Mouse (Mus musculus): ENCODE results near the gene Ssna1.
A peak's percentile ranks its signal among the peaks of the same experiment; 100 is the strongest.
"Not testable (repeated sequence)": the region's sequence is repeated elsewhere in the genome, so short reads cannot be mapped to it uniquely, and the experiment has no call there.

Gene Ssna1

GRCm38 (mm10) chr2:25261870-25262269, 10.4 kb downstream of the Ssna1 start:
- no peak for DNase-seq (ENCODE audit: low spot score)

GRCm38 (mm10) chr2:25258887-25259286, 13.4 kb downstream of the Ssna1 start:
- no peak for DNase-seq (ENCODE audit: low spot score)

GRCm38 (mm10) chr2:25257250-25257649, 15.0 kb downstream of the Ssna1 start:
- not testable (repeated sequence) for DNase-seq (ENCODE audit: low spot score)

GRCm38 (mm10) chr2:25256443-25257109, 15.7 kb downstream of the Ssna1 start:
- peak; percentile 68 for DNase-seq (ENCODE audit: low spot score)

GRCm38 (mm10) chr2:25255284-25255779, 16.9 kb downstream of the Ssna1 start, which contains the start of gene Tmem203:
Gene Tmem203 (plus strand): TSS chr2:25255439.
- DNase-seq (ENCODE audit: low spot score) = peak; percentile 90

- DNase-seq (ENCODE audit: low spot score) = no peak
These were observed 19.9 kb downstream of the Ssna1 start for GRCm38 (mm10) chr2:25252331-25252730.

GRCm38 (mm10) chr2:25246183-25247072, 25.8 kb downstream of the Ssna1 start, which contains the start of gene AL732309.1:
Gene AL732309.1 (minus strand): TSS chr2:25246863.
- DNase-seq (ENCODE audit: low spot score) = peak; percentile 64

GRCm38 (mm10) chr2:25244144-25244543, 28.1 kb downstream of the Ssna1 start:
- DNase-seq (ENCODE audit: low spot score) = no peak

- no peak for DNase-seq (ENCODE audit: low spot score)
These were observed 28.9 kb downstream of the Ssna1 start for GRCm38 (mm10) chr2:25243342-25243741.

- DNase-seq (ENCODE audit: low spot score) = no peak
These were observed 30.1 kb downstream of the Ssna1 start, which contains the start of the genes Rnf208 and Cysrt1 for GRCm38 (mm10) chr2:25242101-25242506. Gene Rnf208 (plus strand): TSS chr2:25242255. Gene Cysrt1 (minus strand): TSS chr2:25242452.

GRCm38 (mm10) chr2:25241438-25241775, 30.8 kb downstream of the Ssna1 start:
- no peak for DNase-seq (ENCODE audit: low spot score)

- DNase-seq (ENCODE audit: low spot score) = peak; percentile 78
These were observed 31.4 kb downstream of the Ssna1 start for GRCm38 (mm10) chr2:25240723-25241437.

GRCm38 (mm10) chr2:25240310-25240709, 31.9 kb downstream of the Ssna1 start:
- DNase-seq (ENCODE audit: low spot score) = no peak

- DNase-seq (ENCODE audit: low spot score) = no peak
These were observed 32.5 kb downstream of the Ssna1 start for GRCm38 (mm10) chr2:25239766-25240165.

- DNase-seq (ENCODE audit: low spot score) = peak; percentile 44
These were observed 34.1 kb downstream of the Ssna1 start for GRCm38 (mm10) chr2:25238106-25238505.

- DNase-seq (ENCODE audit: low spot score) = peak; percentile 88
These were observed 34.7 kb downstream of the Ssna1 start for GRCm38 (mm10) chr2:25237522-25237921.

GRCm38 (mm10) chr2:25236614-25237013, 35.6 kb downstream of the Ssna1 start, which contains the start of gene Rnf224:
Gene Rnf224 (minus strand): TSS chr2:25236787.
- DNase-seq (ENCODE audit: low spot score) = no peak

GRCm38 (mm10) chr2:25234551-25235220, 37.6 kb downstream of the Ssna1 start:
- DNase-seq (ENCODE audit: low spot score) = no peak

GRCm38 (mm10) chr2:25234050-25234449, 38.2 kb downstream of the Ssna1 start, which contains the start of gene Slc34a3:
Gene Slc34a3 (minus strand): TSS chr2:25234364.
- DNase-seq (ENCODE audit: low spot score) = no peak

GRCm38 (mm10) chr2:25233421-25233820, 38.8 kb downstream of the Ssna1 start:
- DNase-seq (ENCODE audit: low spot score) = no peak

GRCm38 (mm10) chr2:25231038-25231437, 41.2 kb downstream of the Ssna1 start:
- no peak for DNase-seq (ENCODE audit: low spot score)

Data from urinary bladder, postnatal 14 days (tissue).